In genomic region chr3:139615791-139616190, GRCm38 (mm10) we compare ENCODE assay signal across 18 mouse cellular contexts.
DNase-seq lines count a peak whose midpoint lies in the region.
"Had no signal": no experiment of that assay in that cellular context is flagged by ENCODE, and none has a peak within 500 bp of the region (broad histone marks: within the 10 kb centered on the region; RNA-seq: fewer than 3 reads in every experiment).

No protein-coding gene starts in this region.

- peak; percentile 56 to 77 for DNase-seq in layer of hippocampus, adult 18-20 months (ENCODE audit: low spot score in 2 of 2)
- peak; percentile 13 for DNase-seq in layer of hippocampus, adult 9-10 months (ENCODE audit: low spot score)
- peak; percentile 42 to 74 for DNase-seq in layer of hippocampus, postnatal 14 days (ENCODE audit: low spot score in 2 of 2)
- no peak for DNase-seq in embryo, embryonic 10.5 days (ENCODE audit: low spot score)
- no peak for DNase-seq in cerebellum, adult 8-10 months
- no peak for DNase-seq in adrenal gland, postnatal 25 days
- DNase-seq in spleen, postnatal 4 days (ENCODE audit: low spot score in 2 of 2) = no peak
- DNase-seq: adrenal gland, adult 2 months; adrenal gland, postnatal 14 days; cerebellum, adult 18-20 months; cerebellum, adult 9-11 months; cerebellum, postnatal 25 days; embryo, embryonic 11 days; gastrocnemius, adult 2 months; gastrocnemius, postnatal 14 days; heart, adult 18-20 months; heart, postnatal 10 days; heart, postnatal 4 days had no signal

Comparison
In these comparisons a context has a peak if more than half of its experiments do, and no peak if none do; other contexts are left out.
1. DNase-seq: peak in layer of hippocampus, adult 18-20 months (2 of 2), layer of hippocampus, adult 9-10 months (single experiment) and layer of hippocampus, postnatal 14 days (2 of 2); none in embryo, embryonic 10.5 days (single experiment), cerebellum, adult 8-10 months (single experiment), adrenal gland, postnatal 25 days (single experiment) and spleen, postnatal 4 days (0 of 2).